8 mouse cellular contexts compared by ENCODE assay signal in the genomic region with DNA sequence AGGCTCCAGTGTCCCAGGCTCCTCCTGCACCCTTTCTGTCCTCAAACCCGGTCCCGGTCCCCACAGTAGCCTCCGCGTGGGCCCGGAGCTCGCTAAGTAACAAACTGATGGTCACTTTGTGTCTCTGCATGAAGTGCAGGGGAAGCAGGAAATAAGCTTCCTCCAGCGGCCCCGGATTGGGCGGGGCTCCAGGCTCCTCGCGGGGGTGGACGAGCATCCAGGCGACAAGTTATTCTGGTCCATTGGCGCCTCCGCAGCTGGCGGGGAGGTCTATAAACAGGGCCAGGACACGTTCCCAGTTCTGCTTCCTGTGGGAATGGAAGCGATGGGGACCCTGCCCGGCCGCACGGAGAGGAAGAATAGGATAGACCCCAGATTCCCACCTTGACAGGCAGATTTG. TPM values are rescaled to one million over a fixed set of nuclear protein-coding genes. Genes with fewer than 3 reads are reported as not detected.
A peak's percentile ranks its signal among the peaks of the same experiment; 100 is the strongest.
DNase-seq lines count a peak whose midpoint lies in the region; ATAC-seq and TF ChIP-seq lines count a peak whose summit lies in the region.

No protein-coding gene starts in this region.

- no peak for ATAC-seq in embryonic facial prominence, embryonic 13.5 days (ENCODE audit: insufficient number of reproducible peaks, insufficient read depth, low FRiP score, low TSS enrichment, low read depth)
- no peak for ATAC-seq in heart, embryonic 13.5 days (ENCODE audit: extremely low read depth, insufficient number of reproducible peaks, low FRiP score, low TSS enrichment)
- ATAC-seq in liver, postnatal 0 days: no peak

- TF ChIP-seq EP300 in liver, postnatal 0 days (IDR thresholded peaks at IDR 0.05; ENCODE audit: low read depth): peak; percentile 31; the same call in 1 of the 2 replicates

- H3K9ac ChIP-seq in embryonic facial prominence, embryonic 13.5 days: peak overlapping the region; percentile 40; the same call in 1 of the 2 replicates
- peak overlapping the region; percentile 66 for H3K9ac ChIP-seq in heart, embryonic 13.5 days
- peak overlapping the region; percentile 41; the same call in 1 of the 2 replicates for H3K9ac ChIP-seq in liver, postnatal 0 days (replicated peaks)

- peak; percentile 65 to 73 for DNase-seq in urinary bladder, adult 18-20 months (ENCODE audit: low spot score in 2 of 2)
- no peak for DNase-seq in urinary bladder, postnatal 10 days (ENCODE audit: low spot score)
- DNase-seq in kidney, postnatal 14 days: peak; percentile 91
- DNase-seq in liver, postnatal 0 days: peak; percentile 76
- peak; percentile 87 for DNase-seq in right cerebral cortex, postnatal 14 days
- DNase-seq in urinary bladder, postnatal 36 days (ENCODE audit: low spot score in 2 of 2): peak; percentile 59 to 85

- 0 out of 2 replicates have a peak overlapping the region, but pooled peaks have one; percentile 4 for H3K4me3 ChIP-seq in embryonic facial prominence, embryonic 13.5 days
- H3K4me3 ChIP-seq in heart, embryonic 13.5 days: peak overlapping the region; percentile 34
- H3K4me3 ChIP-seq in liver, postnatal 0 days (ENCODE audit: low read depth, low read length): peak overlapping the region; percentile 21

- H3K27me3 ChIP-seq in embryonic facial prominence, embryonic 13.5 days: peaks cover 13% of the 10 kb centered on the region
- H3K27me3 ChIP-seq in heart, embryonic 13.5 days (replicated peaks): peaks cover 28% of the 10 kb centered on the region
- H3K27me3 ChIP-seq in liver, postnatal 0 days (ENCODE audit: insufficient read depth, low read length): 0 out of 2 replicates have a peak, but pooled peaks cover 5% of the 10 kb centered on the region

- no peaks in the 10 kb centered on the region for H3K9me3 ChIP-seq in embryonic facial prominence, embryonic 13.5 days
- H3K9me3 ChIP-seq in heart, embryonic 13.5 days: no peaks in the 10 kb centered on the region
- H3K9me3 ChIP-seq in liver, postnatal 0 days (ENCODE audit: low read length): no peaks in the 10 kb centered on the region

- peak overlapping the region; percentile 67; the same call in 1 of the 2 replicates for H3K27ac ChIP-seq in embryonic facial prominence, embryonic 13.5 days
- peak overlapping the region; percentile 86 for H3K27ac ChIP-seq in heart, embryonic 13.5 days (replicated peaks)
- H3K27ac ChIP-seq in liver, postnatal 0 days (ENCODE audit: low read depth): peak overlapping the region; percentile 84

- WGBS in embryonic facial prominence, embryonic 13.5 days: 26% methylated on average over 21 of the region's 21 CpGs
- 13% methylated on average over 21 of the region's 21 CpGs for WGBS in heart, embryonic 13.5 days
- 16% methylated on average over 21 of the region's 21 CpGs for WGBS in liver, postnatal 0 days (ENCODE audit: insufficient replicate concordance)

- no peak for TF ChIP-seq CTCF in liver, postnatal 0 days (IDR thresholded peaks at IDR 0.05; ENCODE audit: low read depth)

- H3K36me3 ChIP-seq in embryonic facial prominence, embryonic 13.5 days: peaks cover 24% of the 10 kb centered on the region
- H3K36me3 ChIP-seq in heart, embryonic 13.5 days: peaks cover 23% of the 10 kb centered on the region
- H3K36me3 ChIP-seq in liver, postnatal 0 days (replicated peaks; ENCODE audit: insufficient read depth, low read length): peaks cover 5% of the 10 kb centered on the region

- H3K4me1 ChIP-seq in embryonic facial prominence, embryonic 13.5 days: peaks cover 21% of the 10 kb centered on the region
- peaks cover 31% of the 10 kb centered on the region for H3K4me1 ChIP-seq in heart, embryonic 13.5 days
- peaks cover 26% of the 10 kb centered on the region for H3K4me1 ChIP-seq in liver, postnatal 0 days (ENCODE audit: insufficient read depth)

- peak overlapping the region; percentile 41 for H3K4me2 ChIP-seq in embryonic facial prominence, embryonic 13.5 days
- H3K4me2 ChIP-seq in heart, embryonic 13.5 days: peak overlapping the region; percentile 98
- H3K4me2 ChIP-seq in liver, postnatal 0 days (ENCODE audit: low read depth, low read length): peak overlapping the region; percentile 62

RNA-seq across cellular contexts. Expression of gene Rab3a, which starts 1.3 kb away (rescaled TPM):
- 23.8 TPM in 2 replicates for polyA plus RNA-seq in embryonic facial prominence, embryonic 13.5 days (2015; fragmentation: Nextera tagmentation; extraction: Ambion mirVana)
- 17.4 and 23.2 TPM in 2 replicates for polyA plus RNA-seq in heart, embryonic 13.5 days (2015; fragmentation: Nextera tagmentation; extraction: Ambion mirVana)
- 3.2 and 3.3 TPM in 2 replicates for polyA plus RNA-seq in liver, postnatal 0 days (2015; fragmentation: Nextera tagmentation; extraction: Ambion mirVana)

RNA-seq across cellular contexts. Expression of gene Mpv17l2, which starts 7.6 kb away (rescaled TPM):
- 29.3 and 36.7 TPM in 2 replicates for polyA plus RNA-seq in embryonic facial prominence, embryonic 13.5 days (2015; fragmentation: Nextera tagmentation; extraction: Ambion mirVana)
- 41.6 and 48.4 TPM in 2 replicates for polyA plus RNA-seq in heart, embryonic 13.5 days (2015; fragmentation: Nextera tagmentation; extraction: Ambion mirVana)
- 36.3 and 39.9 TPM in 2 replicates for polyA plus RNA-seq in liver, postnatal 0 days (2015; fragmentation: Nextera tagmentation; extraction: Ambion mirVana)

RNA-seq across cellular contexts. Expression of gene Pik3r2, which starts 23.4 kb away (rescaled TPM):
- polyA plus RNA-seq in embryonic facial prominence, embryonic 13.5 days (2015; fragmentation: Nextera tagmentation; extraction: Ambion mirVana): 76.8 and 85.4 TPM in 2 replicates
- 34.9 and 36.5 TPM in 2 replicates for polyA plus RNA-seq in heart, embryonic 13.5 days (2015; fragmentation: Nextera tagmentation; extraction: Ambion mirVana)
- 8.9 and 9.0 TPM in 2 replicates for polyA plus RNA-seq in liver, postnatal 0 days (2015; fragmentation: Nextera tagmentation; extraction: Ambion mirVana)

RNA-seq across cellular contexts. Expression of gene Pde4c, which starts 29.6 kb away (rescaled TPM):
- polyA plus RNA-seq in embryonic facial prominence, embryonic 13.5 days (2015; fragmentation: Nextera tagmentation; extraction: Ambion mirVana): 0.13 and 0.14 TPM in 2 replicates
- 0.14 TPM in 1 of 2 replicates, not detected in the other for polyA plus RNA-seq in heart, embryonic 13.5 days (2015; fragmentation: Nextera tagmentation; extraction: Ambion mirVana)
- 1.6 and 1.8 TPM in 2 replicates for polyA plus RNA-seq in liver, postnatal 0 days (2015; fragmentation: Nextera tagmentation; extraction: Ambion mirVana)

RNA-seq across cellular contexts. Expression of gene Gm3336, which starts 34.8 kb away (rescaled TPM):
- polyA plus RNA-seq in embryonic facial prominence, embryonic 13.5 days (2015; fragmentation: Nextera tagmentation; extraction: Ambion mirVana): not detected in 2 replicates
- not detected in 2 replicates for polyA plus RNA-seq in heart, embryonic 13.5 days (2015; fragmentation: Nextera tagmentation; extraction: Ambion mirVana)
- polyA plus RNA-seq in liver, postnatal 0 days (2015; fragmentation: Nextera tagmentation; extraction: Ambion mirVana): 0.22 and 0.25 TPM in 2 replicates

Comparison
In these comparisons a context has a peak if more than half of its experiments do, and no peak if none do; other contexts are left out.
1. H3K4me2 ChIP-seq: peak in every context shown above with its lines; median percentile 98 in heart, embryonic 13.5 days; 62 in liver, postnatal 0 days; 41 in embryonic facial prominence, embryonic 13.5 days.